Mouse (Mus musculus) CH12.LX (cell line): ENCODE data around the gene Crbn. TPM values are rescaled to one million over a fixed set of nuclear protein-coding genes. Genes with fewer than 3 reads are reported as not detected.

ENCODE experiments used
- DNase-seq: peaks from one replicate; pipeline ENCODE4 v3.0.0-alpha.2; 2013; ENCODE audit errors: extremely low read depth
- H3K27ac ChIP-seq: 2 replicates; pipeline ENCODE4 v1.5.1; 2012; ENCODE audit warnings: low read depth, mild to moderate bottlenecking, control low read depth, moderate library complexity; ENCODE audit not compliant: insufficient read depth
- H3K27me3 ChIP-seq: replicated peaks from 2 replicates; pipeline ENCODE3; 2012; ENCODE audit warnings: inconsistent platforms
- H3K36me3 ChIP-seq, 2 experiments: replicated peaks in 1 of 2; 2 replicates each; pipeline versions ENCODE3 to v1.6.1; 2012; ENCODE audit warnings: inconsistent platforms in 1 of 2, low read length in 1 of 2, mild to moderate bottlenecking in 1 of 2, mixed read lengths in 1 of 2, moderate library complexity in 1 of 2; ENCODE audit not compliant: control insufficient read depth in 1 of 2, insufficient read depth in 1 of 2
- H3K4me1 ChIP-seq, 2 experiments: 2 replicates each; pipeline ENCODE4 v1.6.1; 2012; ENCODE audit warnings: inconsistent platforms in 1 of 2, moderate library complexity in 1 of 2; ENCODE audit not compliant: insufficient read depth in 2 of 2, control insufficient read depth in 1 of 2
- H3K4me2 ChIP-seq: 2 replicates; pipeline ENCODE4 v1.6.1; 2012; ENCODE audit warnings: low read depth, mild to moderate bottlenecking, control low read depth; ENCODE audit not compliant: poor library complexity, insufficient read depth, severe bottlenecking
- H3K4me3 ChIP-seq, 3 experiments: fragments of 150-350 bp in 1 of 3; sonication (generic) in 1 of 3; replicated peaks in 1 of 3; 2 replicates each; pipeline versions ENCODE3 to v1.5.1; 2011 to 2012; ENCODE audit warnings: low read depth in 2 of 3, low read length in 2 of 3, mild to moderate bottlenecking in 2 of 3, moderate library complexity in 2 of 3, control low read depth in 1 of 3, improper control_type of control experiment in 1 of 3, inconsistent platforms in 1 of 3, mixed read lengths in 1 of 3; ENCODE audit not compliant: poor library complexity in 1 of 3
- H3K79me2 ChIP-seq: replicated peaks from 2 replicates; pipeline ENCODE4 v1.6.1; 2012; ENCODE audit warnings: mild to moderate bottlenecking, moderate library complexity; ENCODE audit not compliant: control insufficient read depth, poor library complexity, insufficient read depth, severe bottlenecking; ENCODE audit errors: extremely low read depth
- H3K9ac ChIP-seq: 2 replicates; pipeline ENCODE4 v1.6.1; 2012; ENCODE audit warnings: low read depth, mild to moderate bottlenecking, control low read depth, moderate library complexity; ENCODE audit not compliant: insufficient read depth
- H3K9me3 ChIP-seq: replicated peaks from 2 replicates; pipeline ENCODE3; 2012; ENCODE audit warnings: low read length, inconsistent platforms, mixed read lengths
- BHLHE40 ChIP-seq: IDR thresholded peaks from 2 replicates; pipeline ENCODE4 v1.6.1; 2011; ENCODE audit warnings: mild to moderate bottlenecking, low read depth, low read length, improper control_type of control experiment
- CHD2 ChIP-seq: IDR thresholded peaks from 2 replicates; pipeline ENCODE4 v1.6.1; 2011; ENCODE audit warnings: low read length, improper control_type of control experiment
- CTCF ChIP-seq, 2 experiments: IDR thresholded peaks in 1 of 2; conservative IDR thresholded peaks in 1 of 2; 2 replicates each; pipeline ENCODE4 v1.5.1; 2011 to 2012; ENCODE audit warnings: low read depth in 2 of 2, low read length in 2 of 2, improper control_type of control experiment in 1 of 2, inconsistent platforms in 1 of 2, mild to moderate bottlenecking in 1 of 2, moderate library complexity in 1 of 2
- E2F4 ChIP-seq: IDR thresholded peaks from 2 replicates; pipeline ENCODE4 v1.6.1; 2011; ENCODE audit warnings: low read depth, low read length, improper control_type of control experiment; ENCODE audit not compliant: insufficient replicate concordance
- ELF1 ChIP-seq: IDR thresholded peaks from 2 replicates; pipeline ENCODE4 v1.6.1; 2014; ENCODE audit warnings: low read depth, mild to moderate bottlenecking, inconsistent platforms, low read length, improper control_type of control experiment
- EP300 ChIP-seq: IDR thresholded peaks from 2 replicates; pipeline ENCODE4 v1.6.1; 2011; ENCODE audit warnings: low read length, improper control_type of control experiment
- ETS1 ChIP-seq: conservative IDR thresholded peaks from 2 replicates; pipeline ENCODE4 v1.6.1; 2012; ENCODE audit warnings: low read depth, mild to moderate bottlenecking, inconsistent platforms, low read length, improper control_type of control experiment, moderate library complexity
- GABPA ChIP-seq: IDR thresholded peaks from 2 replicates; pipeline ENCODE4 v1.6.1; 2012; ENCODE audit warnings: low read depth, low read length, improper control_type of control experiment, inconsistent platforms; ENCODE audit not compliant: insufficient replicate concordance
- HCFC1 ChIP-seq: IDR thresholded peaks from 2 replicates; pipeline ENCODE4 v1.6.1; 2012; ENCODE audit warnings: low read depth, mild to moderate bottlenecking, inconsistent platforms, low read length, improper control_type of control experiment
- IRF4 ChIP-seq: IDR thresholded peaks from 2 replicates; pipeline ENCODE4 v1.6.1; 2014; ENCODE audit warnings: low read depth, mild to moderate bottlenecking, inconsistent platforms, low read length, improper control_type of control experiment
- JUN ChIP-seq: IDR thresholded peaks from 2 replicates; pipeline ENCODE4 v1.6.1; 2011; ENCODE audit warnings: low read depth, mild to moderate bottlenecking, low read length, improper control_type of control experiment, moderate library complexity; ENCODE audit not compliant: insufficient read depth
- JUND ChIP-seq: conservative IDR thresholded peaks from 2 replicates; pipeline ENCODE4 v1.6.1; 2011; ENCODE audit warnings: low read depth, low read length, improper control_type of control experiment
- KAT2A ChIP-seq: IDR thresholded peaks from 2 replicates; pipeline ENCODE4 v1.6.1; 2012; ENCODE audit warnings: low read length, improper control_type of control experiment, inconsistent platforms; ENCODE audit not compliant: insufficient replicate concordance
- MAFK ChIP-seq: IDR thresholded peaks from 2 replicates; pipeline ENCODE4 v1.6.1; 2011; ENCODE audit warnings: low read length, improper control_type of control experiment; ENCODE audit not compliant: insufficient replicate concordance
- MAX ChIP-seq: IDR thresholded peaks from 2 replicates; pipeline ENCODE4 v1.6.1; 2011; ENCODE audit warnings: low read length, improper control_type of control experiment
- MAZ ChIP-seq: IDR thresholded peaks from 2 replicates; pipeline ENCODE4 v1.6.1; 2012; ENCODE audit warnings: low read depth, mild to moderate bottlenecking, inconsistent platforms, low read length, improper control_type of control experiment, moderate library complexity
- MEF2A ChIP-seq: IDR thresholded peaks from 2 replicates; pipeline ENCODE4 v1.6.1; 2014; ENCODE audit warnings: low read depth, mild to moderate bottlenecking, inconsistent platforms, low read length, improper control_type of control experiment, borderline replicate concordance
- MXI1 ChIP-seq: IDR thresholded peaks from 2 replicates; pipeline ENCODE4 v1.6.1; 2011; ENCODE audit warnings: mild to moderate bottlenecking, low read depth, low read length, improper control_type of control experiment
- MYC ChIP-seq: IDR thresholded peaks from 2 replicates; pipeline ENCODE4 v1.6.1; 2011; ENCODE audit warnings: low read depth, mild to moderate bottlenecking, improper control_type of control experiment, low read length
- NELFE ChIP-seq: IDR thresholded peaks from 2 replicates; pipeline ENCODE4 v1.6.1; 2011; ENCODE audit warnings: low read depth, low read length, improper control_type of control experiment
- POLR2AphosphoS2 ChIP-seq: IDR thresholded peaks from 2 replicates; pipeline ENCODE4 v1.6.1; 2011; ENCODE audit warnings: low read depth, low read length, improper control_type of control experiment
- RAD21 ChIP-seq: IDR thresholded peaks from 2 replicates; pipeline ENCODE4 v1.6.1; 2011; ENCODE audit warnings: low read depth, mild to moderate bottlenecking, low read length, improper control_type of control experiment, moderate library complexity
- SIN3A ChIP-seq: IDR thresholded peaks from 2 replicates; pipeline ENCODE4 v1.6.1; 2012; ENCODE audit warnings: low read length, improper control_type of control experiment, inconsistent platforms
- SMC3 ChIP-seq: IDR thresholded peaks from 2 replicates; pipeline ENCODE4 v1.6.1; 2011; ENCODE audit warnings: low read depth, low read length, improper control_type of control experiment
- USF1 ChIP-seq: IDR thresholded peaks from 2 replicates; pipeline ENCODE4 v1.6.1; 2014; ENCODE audit warnings: low read depth, mild to moderate bottlenecking, inconsistent platforms, low read length, improper control_type of control experiment
- ZKSCAN1 ChIP-seq: IDR thresholded peaks from 2 replicates; pipeline ENCODE4 v1.6.1; 2012; ENCODE audit warnings: low read depth, inconsistent platforms, low read length, improper control_type of control experiment, borderline replicate concordance
- ZNF384 ChIP-seq: IDR thresholded peaks from 2 replicates; pipeline ENCODE4 v1.6.1; 2012; ENCODE audit warnings: low read depth, low read length, improper control_type of control experiment, inconsistent platforms
- dilution Hi-C: fragments of 300-500 bp; cut with MboI; formaldehyde crosslinking; loops from 2 replicates; pipeline ENCODE4 v1.14.3; 2020; ENCODE audit warnings: low sequenced_read_pairs; ENCODE audit not compliant: extremely low pct_unique_long_range_greater_than_20kb, extremely low pct_ligation_motif_present
- in situ Hi-C: fragments of 300-500 bp; cut with MboI; formaldehyde crosslinking; loops from 3 replicates; pipeline ENCODE4 v1.14.3; 2019; ENCODE audit warnings: low sequenced_read_pairs, low pct_ligation_motif_present, low pct_unique_long_range_greater_than_20kb, mixed read lengths
- polyA plus RNA-seq: library from polyadenylated mRNA; unstranded; fragments of >175 nt; gene quantifications from 2 replicates; pipeline ENCODE4 v1.2.1, GENCODE M21; 2012; ENCODE audit warnings: low read depth; ENCODE audit not compliant: insufficient read length
- total RNA-seq, 2 experiments: library from RNA; depleted of rRNA; stranded (reverse); fragments of 300-350 nt in 1 of 2; fragments of >200 nt in 1 of 2; gene quantifications; 2 replicates each; pipeline ENCODE4 v1.2.3; 2012 to 2014

The Crbn gene
- total and polyA plus RNA-seq, 3 experiments = 29.2 to 60.1 (median 30.8) TPM

DNA sequence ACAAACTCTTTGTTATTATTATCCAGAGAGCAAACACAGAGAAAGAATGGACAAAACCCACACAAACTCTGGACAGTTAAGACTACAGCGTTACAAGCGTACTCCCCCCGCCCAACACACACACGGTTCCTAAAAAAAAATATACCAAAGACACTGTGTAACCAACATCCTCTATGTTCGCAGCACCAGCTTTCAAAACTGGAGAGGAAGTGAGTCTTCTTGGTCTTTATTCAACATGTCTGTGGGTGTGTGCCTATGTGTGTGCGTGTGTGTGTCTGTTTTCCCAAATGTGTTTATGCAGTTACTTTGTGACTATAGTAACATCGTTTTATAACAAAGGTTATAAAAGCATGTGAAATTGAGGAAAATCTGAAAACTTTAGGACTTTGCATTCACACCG is 8.4 kb downstream of the Crbn start:
- in situ Hi-C loops = loop anchor here (5.0 kb wide), 1 partner anchor 129 kb away; no protein-coding TSS in a partner anchor
- no peak for DNase-seq
- Histone ChIP-seq H3K9me3 (peaks cover 4% of the 10 kb centered on the region), H3K27ac (no peak overlapping the region), H3K4me3 (peak overlapping the region in 1 of 3 experiments; percentile 10), H3K4me2 (peak overlapping the region; percentile 76; the same call in 1 of the 2 replicates), H3K9ac (peak overlapping the region; percentile 63)
- no peak for TF ChIP-seq ZKSCAN1
- no peak for TF ChIP-seq SMC3
- no peak for TF ChIP-seq JUN
- TF ChIP-seq BHLHE40 = peak; percentile 48
- 0 out of 2 replicates have a peak, but pooled peaks have one; percentile 30 for TF ChIP-seq CHD2
- TF ChIP-seq ETS1 = peak; percentile 44; the same call in 1 of the 2 replicates
- peak; percentile 51; the same call in 1 of the 2 replicates for TF ChIP-seq MAFK
- no peak for TF ChIP-seq POLR2AphosphoS2
- TF ChIP-seq MAZ = peak; percentile 70
- no peak for TF ChIP-seq RAD21
- TF ChIP-seq EP300 = peak; percentile 74
- peak; percentile 84 for TF ChIP-seq ZNF384
- 0 out of 2 replicates have a peak, but pooled peaks have one; percentile 32 for TF ChIP-seq MYC
- no peak for TF ChIP-seq KAT2A
- TF ChIP-seq USF1 = no peak
- peak; percentile 71 for TF ChIP-seq SIN3A
- TF ChIP-seq JUND = no peak
- TF ChIP-seq MEF2A = peak; percentile 65
- TF ChIP-seq IRF4 = peak; percentile 70
- no peak for TF ChIP-seq NELFE
- no peak for TF ChIP-seq CTCF (conservative IDR thresholded peaks at IDR 0.05 in 1 of 2, IDR thresholded peaks at IDR 0.05 in 1 of 2; ENCODE audit: low read depth in 2 of 2, low read length in 2 of 2)
- no peak for TF ChIP-seq ELF1
- TF ChIP-seq HCFC1 = peak; percentile 35; the same call in 1 of the 2 replicates
- no peak for TF ChIP-seq GABPA
- TF ChIP-seq MAX = 0 out of 2 replicates have a peak, but pooled peaks have one; percentile 27
- TF ChIP-seq E2F4 = no peak
- TF ChIP-seq MXI1 = peak; percentile 63; the same call in 1 of the 2 replicates
- TF ChIP-seq, all 38 proteins: peak for 14
- Histone ChIP-seq H3K36me3 (peaks cover 14 to 44% of the 10 kb centered on the region in 2 experiments), H3K79me2 (peaks cover 36% of the 10 kb centered on the region), H3K27me3 (no peaks in the 10 kb centered on the region), H3K4me1 (peaks cover 3 to 55% of the 10 kb centered on the region in 2 experiments; a peak in 3 of 4 replicates)
- dilution Hi-C loops = no loop called here
